Mouse (Mus musculus) MEL (cell line): ENCODE results near the gene Dao. TPM values are rescaled to one million over a fixed set of nuclear protein-coding genes. Genes with fewer than 3 reads are reported as not detected.

Experiments
- DNase-seq: peaks from one replicate; pipeline ENCODE4 v3.0.0; 2011; ENCODE audit warnings: low read depth, low spot score
- H3K27ac ChIP-seq: 2 replicates; pipeline ENCODE4 v1.5.1; 2012; ENCODE audit warnings: low read depth, mild to moderate bottlenecking, control low read depth, low read length, moderate library complexity; ENCODE audit not compliant: control insufficient read depth
- H3K27me3 ChIP-seq, 2 experiments: fragments of 150-350 bp in 1 of 2; sonication (generic) in 1 of 2; 2 replicates each; pipeline ENCODE4 v1.6.1; 2012; ENCODE audit warnings: low read length in 2 of 2, mild to moderate bottlenecking in 2 of 2, improper control_type of control experiment in 1 of 2, moderate library complexity in 1 of 2; ENCODE audit not compliant: insufficient read depth in 2 of 2, control insufficient read depth in 1 of 2
- H3K36me3 ChIP-seq, 2 experiments: 2 replicates each; pipeline ENCODE4 v1.6.1; 2012 to 2014; ENCODE audit warnings: low read length in 2 of 2, improper control_type of control experiment in 1 of 2, inconsistent platforms in 1 of 2, mild to moderate bottlenecking in 1 of 2; ENCODE audit not compliant: insufficient read depth in 2 of 2, control insufficient read depth in 1 of 2
- H3K4me1 ChIP-seq, 2 experiments: fragments of 150-350 bp in 1 of 2; sonication (generic) in 1 of 2; 2 replicates each; pipeline ENCODE4 v1.6.1; 2012; ENCODE audit warnings: low read length in 2 of 2, improper control_type of control experiment in 1 of 2, mild to moderate bottlenecking in 1 of 2; ENCODE audit not compliant: insufficient read depth in 2 of 2, control insufficient read depth in 1 of 2
- H3K4me3 ChIP-seq, 2 experiments: fragments of 150-350 bp in 1 of 2; sonication (generic) in 1 of 2; 2 replicates each; pipeline ENCODE4 v1.5.1; 2012; ENCODE audit warnings: low read depth in 2 of 2, low read length in 2 of 2, mild to moderate bottlenecking in 2 of 2, moderate library complexity in 2 of 2, control low read depth in 1 of 2, improper control_type of control experiment in 1 of 2; ENCODE audit not compliant: control insufficient read depth in 1 of 2, insufficient read depth in 1 of 2
- H3K79me2 ChIP-seq: 2 replicates; pipeline ENCODE4 v1.6.1; 2012; ENCODE audit warnings: mild to moderate bottlenecking, low read length, moderate library complexity; ENCODE audit not compliant: control insufficient read depth, poor library complexity, insufficient read depth
- H3K9ac ChIP-seq: 2 replicates; pipeline ENCODE4 v1.6.1; 2012; ENCODE audit warnings: low read depth, mild to moderate bottlenecking, control low read depth, low read length, moderate library complexity; ENCODE audit not compliant: control insufficient read depth, poor library complexity, severe bottlenecking
- H3K9me3 ChIP-seq: fragments of 150-350 bp; sonication (generic); replicated peaks from 2 replicates; pipeline ENCODE4 v1.6.1; 2012; ENCODE audit warnings: mild to moderate bottlenecking, low read length, improper control_type of control experiment, moderate library complexity; ENCODE audit not compliant: insufficient read depth
- BHLHE40 ChIP-seq: IDR thresholded peaks from 2 replicates; pipeline ENCODE4 v1.6.1; 2012; ENCODE audit warnings: low read depth, mild to moderate bottlenecking, inconsistent platforms, low read length, improper control_type of control experiment, borderline replicate concordance
- CHD1 ChIP-seq: IDR thresholded peaks from 2 replicates; pipeline ENCODE4 v1.6.1; 2012; ENCODE audit warnings: low read depth, mild to moderate bottlenecking, inconsistent platforms, low read length, improper control_type of control experiment
- CHD2 ChIP-seq: IDR thresholded peaks from 2 replicates; pipeline ENCODE4 v1.6.1; 2011; ENCODE audit warnings: low read length, improper control_type of control experiment
- ELF1 ChIP-seq: IDR thresholded peaks from 2 replicates; pipeline ENCODE4 v1.6.1; 2014; ENCODE audit warnings: low read depth, mild to moderate bottlenecking, inconsistent platforms, low read length, improper control_type of control experiment, moderate library complexity
- ETS1 ChIP-seq: IDR thresholded peaks from 2 replicates; pipeline ENCODE4 v1.6.1; 2012; ENCODE audit warnings: low read depth, mild to moderate bottlenecking, inconsistent platforms, low read length, improper control_type of control experiment, moderate library complexity
- GABPA ChIP-seq: IDR thresholded peaks from 2 replicates; pipeline ENCODE4 v1.6.1; 2012; ENCODE audit warnings: low read depth, mild to moderate bottlenecking, inconsistent platforms, low read length, improper control_type of control experiment, moderate library complexity
- GATA1 ChIP-seq: IDR thresholded peaks from 2 replicates; pipeline ENCODE4 v1.6.1; 2011; ENCODE audit warnings: low read depth, low read length, improper control_type of control experiment
- MAFK ChIP-seq: IDR thresholded peaks from 2 replicates; pipeline ENCODE4 v1.6.1; 2011; ENCODE audit warnings: low read depth, mild to moderate bottlenecking, low read length, improper control_type of control experiment, borderline replicate concordance
- MAX ChIP-seq: IDR thresholded peaks from 2 replicates; pipeline ENCODE4 v1.6.1; 2011; ENCODE audit warnings: low read length, improper control_type of control experiment
- MEF2A ChIP-seq: IDR thresholded peaks from 2 replicates; pipeline ENCODE4 v1.6.1; 2014; ENCODE audit warnings: low read depth, mild to moderate bottlenecking, inconsistent platforms, low read length, improper control_type of control experiment; ENCODE audit not compliant: poor library complexity, insufficient replicate concordance, severe bottlenecking; ENCODE audit errors: extremely low read depth
- MYB ChIP-seq: IDR thresholded peaks from 2 replicates; pipeline ENCODE4 v1.6.1; 2011; ENCODE audit warnings: mild to moderate bottlenecking, low read depth, low read length, improper control_type of control experiment
- MYC ChIP-seq: IDR thresholded peaks from 2 replicates; pipeline ENCODE4 v1.6.1; 2011; ENCODE audit warnings: low read depth, mild to moderate bottlenecking, low read length, improper control_type of control experiment, moderate library complexity
- NELFE ChIP-seq: IDR thresholded peaks from 2 replicates; pipeline ENCODE4 v1.6.1; 2011; ENCODE audit warnings: low read depth, low read length, improper control_type of control experiment
- POLR2A ChIP-seq, 2 experiments: IDR thresholded peaks; 2 replicates each; pipeline ENCODE4 v1.6.1; 2011 to 2012; ENCODE audit warnings: low read length in 2 of 2, mild to moderate bottlenecking in 2 of 2, control low read depth in 1 of 2, improper control_type of control experiment in 1 of 2, low read depth in 1 of 2, moderate library complexity in 1 of 2; ENCODE audit not compliant: control insufficient read depth in 1 of 2, insufficient read depth in 1 of 2, poor library complexity in 1 of 2
- RAD21 ChIP-seq: IDR thresholded peaks from 2 replicates; pipeline ENCODE4 v1.6.1; 2011; ENCODE audit warnings: mild to moderate bottlenecking, low read depth, low read length, improper control_type of control experiment
- RCOR1 ChIP-seq: IDR thresholded peaks from 2 replicates; pipeline ENCODE4 v1.6.1; 2012; ENCODE audit warnings: low read depth, mild to moderate bottlenecking, inconsistent platforms, low read length, improper control_type of control experiment
- SIN3A ChIP-seq: IDR thresholded peaks from 2 replicates; pipeline ENCODE4 v1.6.1; 2012; ENCODE audit warnings: low read length, improper control_type of control experiment, inconsistent platforms
- SMC3 ChIP-seq: IDR thresholded peaks from 2 replicates; pipeline ENCODE4 v1.6.1; 2011; ENCODE audit warnings: low read depth, low read length, improper control_type of control experiment
- TAL1 ChIP-seq: IDR thresholded peaks from 2 replicates; pipeline ENCODE4 v1.6.1; 2012; ENCODE audit warnings: mild to moderate bottlenecking, inconsistent platforms, low read length, moderate library complexity, mixed read lengths
- UBTF ChIP-seq: IDR thresholded peaks from 2 replicates; pipeline ENCODE4 v1.6.1; 2012; ENCODE audit warnings: low read depth, mild to moderate bottlenecking, inconsistent platforms, low read length, improper control_type of control experiment, moderate library complexity, borderline replicate concordance; ENCODE audit not compliant: insufficient read depth
- USF1 ChIP-seq: IDR thresholded peaks from 2 replicates; pipeline ENCODE4 v1.6.1; 2014; ENCODE audit warnings: low read depth, mild to moderate bottlenecking, inconsistent platforms, low read length, improper control_type of control experiment, moderate library complexity
- USF2 ChIP-seq, 2 experiments: IDR thresholded peaks; 2 replicates each; pipeline ENCODE4 v1.6.1; 2011 to 2012; ENCODE audit warnings: improper control_type of control experiment in 2 of 2, low read length in 2 of 2, borderline replicate concordance in 1 of 2, inconsistent platforms in 1 of 2, low read depth in 1 of 2, mild to moderate bottlenecking in 1 of 2; ENCODE audit not compliant: insufficient read depth in 1 of 2
- ZC3H11A ChIP-seq: IDR thresholded peaks from 2 replicates; pipeline ENCODE4 v1.6.1; 2012; ENCODE audit warnings: low read depth, mild to moderate bottlenecking, inconsistent platforms, low read length, improper control_type of control experiment
- ZKSCAN1 ChIP-seq: IDR thresholded peaks from 2 replicates; pipeline ENCODE4 v1.6.1; 2012; ENCODE audit warnings: low read depth, mild to moderate bottlenecking, inconsistent platforms, low read length, improper control_type of control experiment, moderate library complexity
- ZNF384 ChIP-seq: IDR thresholded peaks from 2 replicates; pipeline ENCODE4 v1.6.1; 2012; ENCODE audit warnings: low read depth, mild to moderate bottlenecking, inconsistent platforms, low read length, improper control_type of control experiment
- polyA plus RNA-seq, 2 experiments: library from polyadenylated mRNA; stranded (reverse) in 1 of 2; unstranded in 1 of 2; fragments of >175 nt in 1 of 2; fragments of >200 nt in 1 of 2; gene quantifications; 2 replicates each; pipeline versions ENCODE4 v1.2.1 to v1.2.4; 2012; ENCODE audit warnings: low replicate concordance in 2 of 2, low read depth in 1 of 2; ENCODE audit not compliant: insufficient read length in 2 of 2, insufficient read depth in 1 of 2, missing spikeins in 1 of 2
- total RNA-seq: library from RNA; depleted of rRNA; stranded (reverse); fragments of 300-350 nt; gene quantifications from 2 replicates; pipeline ENCODE4 v1.2.3, GENCODE M21; 2012

Dao gene
- total and polyA plus RNA-seq, 3 experiments: 0.04 TPM; not detected in 2

DNA sequence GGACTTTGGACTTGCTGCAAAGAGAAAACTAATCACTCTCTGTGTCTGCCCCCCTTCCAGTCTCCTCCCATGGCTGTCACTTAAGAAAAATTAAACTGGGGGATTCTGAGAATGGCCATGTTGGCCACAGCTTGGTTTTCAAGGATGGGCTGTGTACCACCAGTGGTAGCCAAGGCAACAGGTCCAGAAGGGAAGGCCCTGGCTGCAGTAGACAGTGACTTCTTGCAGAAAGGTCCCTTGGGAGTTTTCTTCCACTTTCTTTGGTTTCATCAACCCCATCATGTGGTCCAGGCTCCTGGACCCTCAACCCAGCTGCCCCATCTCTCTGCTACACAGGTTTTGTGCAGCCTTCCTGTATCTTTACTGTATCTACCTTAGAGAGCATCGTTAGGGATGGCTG is 37.4 kb downstream of the Dao start:
- Histone ChIP-seq H3K4me1 (no peaks in the 10 kb centered on the region), H3K27ac (no peak overlapping the region), H3K4me3 (no peak overlapping the region), H3K9me3 (no peaks in the 10 kb centered on the region), H3K79me2 (no peaks in the 10 kb centered on the region), H3K27me3 (no peaks in the 10 kb centered on the region), H3K9ac (no peak overlapping the region), H3K36me3 (no peaks in the 10 kb centered on the region)
- no peak for DNase-seq
- TF ChIP-seq GABPA (no peak), RAD21 (no peak), TAL1 (no peak), RCOR1 (no peak), ELF1 (no peak), CHD2 (no peak), BHLHE40 (no peak), SMC3 (no peak), MYC (no peak), USF1 (no peak), MAFK (no peak), SIN3A (no peak), POLR2A (IDR thresholded peaks at IDR 0.05; ENCODE audit: control insufficient read depth in 1 of 2, insufficient read depth in 1 of 2, low read depth in 1 of 2, low read length in 2 of 2, poor library complexity in 1 of 2) (no peak), USF2 (IDR thresholded peaks at IDR 0.05; ENCODE audit: borderline replicate concordance in 1 of 2, insufficient read depth in 1 of 2, low read depth in 1 of 2, low read length in 2 of 2) (no peak), UBTF (no peak), ETS1 (no peak)

DNA sequence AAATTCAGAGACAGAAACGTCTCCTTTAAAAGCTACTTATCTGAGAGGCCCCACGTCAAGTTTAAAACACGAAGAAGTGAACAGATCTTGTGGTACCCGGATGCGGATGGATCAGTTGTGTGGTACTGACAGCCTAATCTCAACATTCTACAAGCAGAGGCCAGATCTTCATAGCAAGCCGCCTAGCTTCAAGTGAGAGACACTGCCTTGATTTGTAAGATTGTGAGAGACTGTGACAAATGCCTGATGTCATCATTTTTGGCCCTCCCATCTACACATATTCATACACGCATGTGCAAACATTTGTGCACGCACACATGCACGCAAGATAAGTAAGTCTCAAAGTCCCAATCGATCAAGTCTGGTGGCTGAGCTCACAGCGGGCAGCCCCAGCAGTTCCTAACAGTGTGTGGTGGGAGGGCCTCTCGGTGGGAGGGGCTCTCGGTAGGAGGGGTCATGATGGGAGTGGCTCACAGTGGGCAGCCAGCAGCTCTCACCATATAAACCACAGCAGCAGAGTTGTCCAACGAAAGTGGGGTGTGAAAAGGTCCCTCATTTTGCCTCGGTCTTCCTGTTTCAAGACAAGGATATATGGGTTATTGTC is 37.9 kb downstream of the Dao start:
- TF ChIP-seq NELFE (no peak), ETS1 (no peak), CHD2 (no peak), UBTF (no peak), CHD1 (no peak), MYB (no peak), ZC3H11A (no peak), RCOR1 (no peak), MAFK (no peak), GABPA (no peak), MAX (no peak), GATA1 (no peak), ELF1 (no peak), MEF2A (no peak), ZNF384 (no peak), ZKSCAN1 (no peak)
- Histone ChIP-seq H3K27me3 (no peaks in the 10 kb centered on the region), H3K27ac (no peak overlapping the region), H3K4me1 (no peaks in the 10 kb centered on the region), H3K79me2 (no peaks in the 10 kb centered on the region), H3K9me3 (no peaks in the 10 kb centered on the region), H3K4me3 (no peak overlapping the region), H3K9ac (no peak overlapping the region), H3K36me3 (no peaks in the 10 kb centered on the region)
- peak; percentile 57 for DNase-seq
